ENCODE assay signal across 10 mouse cellular contexts in genomic region chr11:80498328-80499070, GRCm38 (mm10). TPM values are rescaled to one million over a fixed set of nuclear protein-coding genes. Genes with fewer than 3 reads are reported as not detected.
A peak's percentile ranks its signal among the peaks of the same experiment; 100 is the strongest.
DNase-seq lines count a peak whose midpoint lies in the region; ATAC-seq and TF ChIP-seq lines count a peak whose summit lies in the region.
"Had no signal": no experiment of that assay in that cellular context is flagged by ENCODE, and none has a peak within 500 bp of the region (broad histone marks: within the 10 kb centered on the region; RNA-seq: fewer than 3 reads in every experiment).

No protein-coding gene starts in this region.

- H3ac ChIP-seq in C2C12 (ENCODE audit: control insufficient read depth, insufficient read length, low read depth): peak overlapping the region; percentile 59

- 48% methylated on average over 11 of the region's 11 CpGs for WGBS in heart, embryonic 12.5 days
- WGBS in forebrain, embryonic 11.5 days: 62% methylated on average over 11 of the region's 11 CpGs
- 56% methylated on average over 11 of the region's 11 CpGs for WGBS in limb, embryonic 12.5 days

- no peak overlapping the region for H3K9ac ChIP-seq in heart, embryonic 12.5 days
- peak overlapping the region; percentile 12; the same call in 1 of the 2 replicates for H3K9ac ChIP-seq in forebrain, embryonic 11.5 days (ENCODE audit: low read length)
- H3K9ac ChIP-seq in limb, embryonic 12.5 days (replicated peaks): no peak overlapping the region

- H3K79me3 ChIP-seq in C2C12 (ENCODE audit: low read depth): no peaks in the 10 kb centered on the region

- no peaks in the 10 kb centered on the region for H3K9me3 ChIP-seq in heart, embryonic 12.5 days (replicated peaks)
- no peaks in the 10 kb centered on the region for H3K9me3 ChIP-seq in forebrain, embryonic 11.5 days (ENCODE audit: control insufficient read depth, low read length)
- no peaks in the 10 kb centered on the region for H3K9me3 ChIP-seq in limb, embryonic 12.5 days

- no peak for TF ChIP-seq CTCF in C2C12 (IDR thresholded peaks at IDR 0.05; ENCODE audit: control insufficient read depth, insufficient read depth, insufficient read length)

- H3K79me2 ChIP-seq in C2C12 (ENCODE audit: control insufficient read depth, insufficient read depth): no peaks in the 10 kb centered on the region

- DNase-seq in heart, postnatal 4 days: no peak
- DNase-seq in forebrain, embryonic 11.5 days (ENCODE audit: low spot score): no peak
- DNase-seq in testis, postnatal 14 days (ENCODE audit: low spot score): no peak
- DNase-seq in lung, postnatal 10 days: no peak
- DNase-seq: thymus, postnatal 14 days had no signal

- no peaks in the 10 kb centered on the region for H3K27me3 ChIP-seq in heart, embryonic 12.5 days (replicated peaks)
- no peaks in the 10 kb centered on the region for H3K27me3 ChIP-seq in C2C12 (ENCODE audit: control insufficient read depth, insufficient read depth, insufficient read length)
- no peaks in the 10 kb centered on the region for H3K27me3 ChIP-seq in forebrain, embryonic 11.5 days (ENCODE audit: control insufficient read depth, insufficient read depth, low read length)
- no peaks in the 10 kb centered on the region for H3K27me3 ChIP-seq in limb, embryonic 12.5 days

- H3K4me1 ChIP-seq in heart, embryonic 12.5 days (replicated peaks): peaks cover 38% of the 10 kb centered on the region
- peaks cover 8% of the 10 kb centered on the region for H3K4me1 ChIP-seq in forebrain, embryonic 11.5 days (replicated peaks; ENCODE audit: control insufficient read depth, insufficient read depth, low read length)
- peaks cover 14% of the 10 kb centered on the region for H3K4me1 ChIP-seq in limb, embryonic 12.5 days (replicated peaks)

- ATAC-seq in heart, embryonic 12.5 days (ENCODE audit: insufficient number of reproducible peaks, low FRiP score): no peak
- no peak; the same call in 1 of the 2 replicates for ATAC-seq in forebrain, embryonic 11.5 days (replicated peaks; ENCODE audit: low FRiP score)
- no peak for ATAC-seq in limb, embryonic 12.5 days (ENCODE audit: insufficient number of reproducible peaks, insufficient read depth, low FRiP score, low TSS enrichment, low read depth)
- no peak for ATAC-seq in erythroblast, adult 5-6 weeks (replicated peaks; ENCODE audit: low FRiP score, poor library complexity, severe bottlenecking)
- ATAC-seq: CD4-positive, CD25-positive, alpha-beta regulatory T cell, adult 4 months had no signal

- peak overlapping the region; percentile 21; the same call in 1 of the 2 replicates for H3K4me2 ChIP-seq in heart, embryonic 12.5 days
- H3K4me2 ChIP-seq in forebrain, embryonic 11.5 days (ENCODE audit: low read depth, low read length, severe bottlenecking): no peak overlapping the region
- H3K4me2 ChIP-seq in limb, embryonic 12.5 days: no peak overlapping the region

- peak overlapping the region; percentile 61 for H3K27ac ChIP-seq in heart, embryonic 12.5 days (ENCODE audit: poor library complexity, severe bottlenecking)
- H3K27ac ChIP-seq in forebrain, embryonic 11.5 days (ENCODE audit: low read depth, low read length): no peak overlapping the region
- 0 out of 2 replicates have a peak overlapping the region, but pooled peaks have one; percentile 24 for H3K27ac ChIP-seq in limb, embryonic 12.5 days

- H3K4me3 ChIP-seq in heart, embryonic 12.5 days: no peak overlapping the region
- H3K4me3 ChIP-seq in C2C12 (ENCODE audit: insufficient read depth, poor library complexity, severe bottlenecking): no peak overlapping the region
- no peak overlapping the region for H3K4me3 ChIP-seq in forebrain, embryonic 11.5 days (ENCODE audit: low read depth, low read length)
- no peak overlapping the region for H3K4me3 ChIP-seq in limb, embryonic 12.5 days (replicated peaks)

- H3K36me3 ChIP-seq in heart, embryonic 12.5 days: no peaks in the 10 kb centered on the region
- H3K36me3 ChIP-seq in C2C12 (ENCODE audit: control insufficient read depth, insufficient read depth): no peaks in the 10 kb centered on the region
- no peaks in the 10 kb centered on the region for H3K36me3 ChIP-seq in forebrain, embryonic 11.5 days (ENCODE audit: control insufficient read depth, insufficient read depth, low read length)
- H3K36me3 ChIP-seq in limb, embryonic 12.5 days: no peaks in the 10 kb centered on the region

TF ChIP-seq in C2C12, 6 proteins besides CTCF, POLR2A, EP300 and RAD21:
- TF ChIP-seq USF1 (IDR thresholded peaks at IDR 0.05; ENCODE audit: low read depth) (no peak), CEBPB (IDR thresholded peaks at IDR 0.05; ENCODE audit: low read depth) (no peak), MYOD1 (IDR thresholded peaks at IDR 0.05; ENCODE audit: control insufficient read depth, insufficient read length, low read depth) (peak; percentile 65)

RNA-seq across cellular contexts. Expression of gene Cdk5r1, which starts 21.7 kb away (rescaled TPM):
- polyA plus RNA-seq in heart, embryonic 12.5 days (2016; fragmentation: Nextera tagmentation; extraction: Ambion mirVana): 0.50 and 0.56 TPM in 2 replicates
- total RNA-seq in heart, postnatal 4 days (2021): 1 to 10 TPM; 1.2 to 1.8 TPM
- 4.7 TPM for polyA plus RNA-seq in C2C12 (2012; fragmentation: generic; extraction: Trizol)
- 15.7 and 18.4 TPM in 2 replicates for polyA plus RNA-seq in forebrain, embryonic 11.5 days (2014; fragmentation: Nextera tagmentation; extraction: Ambion mirVana)
- polyA plus RNA-seq in limb, embryonic 12.5 days (2016; fragmentation: Nextera tagmentation; extraction: Ambion mirVana): 4.7 and 4.8 TPM in 2 replicates
- total RNA-seq in erythroblast, adult 5-6 weeks (2015; ENCODE audit: low replicate concordance): 0.19 and 1.3 TPM in 2 replicates
- total RNA-seq in erythroblast, adult 5-6 weeks (2017; ENCODE audit: low replicate concordance): 1.3 and 1.7 TPM in 2 replicates
